Mouse (Mus musculus) small intestine, adult 2 months (tissue): Measurements from ENCODE around the gene Slc16a11.

Source experiments
- CTCF ChIP-seq: fragments of 200-500 bp; IDR thresholded peaks from 2 replicates; pipeline ENCODE4 v1.5.1; 2012; ENCODE audit warnings: low read depth, mild to moderate bottlenecking, control low read depth, inconsistent platforms, low read length, moderate library complexity, mixed read lengths; ENCODE audit not compliant: insufficient replicate concordance, insufficient read length; ENCODE audit errors: extremely low read depth
- POLR2A ChIP-seq: fragments of 200-500 bp; IDR thresholded peaks from 2 replicates; pipeline ENCODE4 v1.6.1; 2012; ENCODE audit warnings: low read depth, mild to moderate bottlenecking, control low read depth, inconsistent platforms, low read length, moderate library complexity

- TF ChIP-seq CTCF = no peak
- TF ChIP-seq POLR2A = no peak
These were observed 32.1 kb upstream of the Slc16a11 start for GRCm38 (mm10) chr11:70180496-70180895.
